Mouse (Mus musculus) mouse trophoblast stem cell (cell line): ENCODE data around the gene Olfr541.
"Not testable (repeated sequence)": the region's sequence is repeated elsewhere in the genome, so short reads cannot be mapped to it uniquely, and the experiment has no call there.

ENCODE experiments used
- in situ Hi-C, 2 experiments: fragments of 300-500 bp; cut with MseI, MboI; formaldehyde crosslinking; loops; 2 replicates in 1 of 2; 3 replicates in 1 of 2; pipeline ENCODE4 v1.15.1; 2025

Olfr541 gene

GRCm38 (mm10) chr7:140696967-140697366 lies at the start of gene Olfr541:
Gene Olfr541 (plus strand): TSS chr7:140697267.
- in situ Hi-C loops = no loop called here

DNA sequence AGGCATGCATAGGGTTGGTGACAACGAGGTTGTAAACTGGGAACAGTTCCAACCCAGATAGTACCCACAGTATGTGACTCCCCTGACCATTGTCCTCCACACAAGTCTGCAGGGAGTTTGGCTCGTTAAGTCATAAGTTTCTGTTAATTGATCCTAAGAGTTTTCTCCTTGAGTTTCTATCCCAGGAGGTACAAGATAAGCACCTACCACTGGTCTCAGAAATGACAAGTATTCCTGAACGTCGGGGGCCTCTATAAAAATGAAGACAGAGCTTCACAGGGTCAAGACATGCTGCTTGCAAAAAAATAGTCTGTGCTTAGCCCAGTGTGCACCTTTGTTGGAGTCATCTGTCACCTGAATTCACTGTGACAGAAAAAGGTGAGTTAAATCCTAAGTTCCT lies 37.4 kb upstream of the Olfr541 start, which contains the start of gene Olfr539:
Olfr539 (plus strand) TSS at position 301 of the 400 bp plus-strand sequence.
- in situ Hi-C loops = loop anchor here in 1 of 2 experiments (5.0 kb wide), 1 partner anchor 33 kb away; no protein-coding TSS in a partner anchor

GRCm38 (mm10) chr7:140670693-140671092 lies 26.4 kb upstream of the Olfr541 start:
- in situ Hi-C loops = not testable (repeated sequence)

DNA sequence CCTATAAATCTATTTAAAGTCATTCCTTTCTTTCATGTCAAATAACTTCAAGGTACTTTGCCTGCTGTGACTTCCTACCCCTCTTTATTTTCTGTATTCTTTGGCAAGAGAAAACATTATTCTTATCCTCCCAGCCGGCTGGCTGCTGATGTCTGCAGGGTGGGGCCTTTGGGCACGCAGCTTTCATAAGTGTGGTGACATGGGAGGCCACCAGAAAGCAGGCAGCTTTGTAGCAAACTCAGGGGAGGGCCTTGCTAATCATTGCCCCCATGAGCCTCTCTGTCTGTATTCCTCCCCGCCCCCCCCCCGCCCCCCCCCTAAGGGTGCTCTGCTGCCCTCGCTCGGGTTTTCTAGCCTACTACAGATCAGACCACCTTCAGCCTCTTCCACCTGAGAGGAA lies 21.2 kb upstream of the Olfr541 start:
- in situ Hi-C loops = no loop called here

- in situ Hi-C loops = not testable (repeated sequence)
These were observed 17.5 kb upstream of the Olfr541 start for GRCm38 (mm10) chr7:140679591-140679990.

- in situ Hi-C loops = no loop called here
These were observed 15.4 kb upstream of the Olfr541 start, which contains the start of gene Olfr45 for GRCm38 (mm10) chr7:140681651-140682050. Gene Olfr45 (plus strand): TSS chr7:140681951.

GRCm38 (mm10) chr7:140706348-140706747 lies 9.3 kb downstream of the Olfr541 start:
- in situ Hi-C loops = no loop called here

GRCm38 (mm10) chr7:140707536-140708284 lies 10.6 kb downstream of the Olfr541 start:
- in situ Hi-C loops = no loop called here

DNA sequence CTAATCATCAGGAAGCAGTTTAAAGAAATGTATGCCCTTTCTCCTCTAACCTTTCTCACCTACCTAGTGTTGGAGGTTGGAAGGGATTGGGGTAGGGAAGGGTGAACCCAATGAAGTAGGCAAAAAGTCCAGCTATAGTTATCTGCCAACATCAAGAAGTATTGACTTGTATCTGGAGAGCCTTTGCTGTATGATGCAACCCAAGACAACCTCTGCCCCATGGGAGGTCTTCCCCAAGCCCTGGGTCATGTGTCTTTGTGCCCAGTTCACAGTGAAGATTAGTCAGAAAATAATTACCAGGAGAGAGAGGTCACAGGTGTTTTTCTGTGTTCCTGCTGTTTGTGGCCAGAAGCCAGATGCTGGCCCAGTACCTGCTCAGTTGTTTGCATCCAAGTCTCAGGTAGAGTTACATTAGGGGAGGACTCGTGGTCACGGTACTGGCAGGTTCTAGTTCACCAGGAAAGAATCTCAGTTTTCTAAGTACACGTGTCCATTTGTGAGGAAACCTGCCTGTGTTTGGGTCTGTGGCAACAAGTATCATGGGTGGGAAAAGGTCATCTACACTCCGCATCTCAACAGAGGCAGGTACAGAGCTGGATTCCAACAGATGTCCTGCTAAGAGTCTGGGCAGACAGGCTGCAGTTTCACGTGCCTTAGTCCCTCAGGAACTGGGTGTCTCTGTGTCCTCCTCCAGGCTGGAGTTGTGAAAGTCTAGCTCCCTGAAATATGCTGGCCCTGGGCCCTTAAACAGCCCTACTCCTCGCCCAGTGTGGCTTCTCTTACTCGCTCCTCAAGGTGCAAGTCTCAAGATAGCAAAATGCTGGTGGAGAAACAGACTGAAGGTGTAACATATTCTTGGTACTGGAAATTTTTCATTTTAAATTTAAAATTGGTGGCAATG lies 20.3 kb downstream of the Olfr541 start:
- in situ Hi-C loops = no loop called here

GRCm38 (mm10) chr7:140721095-140721494 lies 24.0 kb downstream of the Olfr541 start:
- in situ Hi-C loops = no loop called here

GRCm38 (mm10) chr7:140725558-140725957 lies 28.5 kb downstream of the Olfr541 start:
- in situ Hi-C loops = no loop called here

- in situ Hi-C loops = no loop called here
These were observed 36.1 kb downstream of the Olfr541 start for GRCm38 (mm10) chr7:140733162-140733561.

DNA sequence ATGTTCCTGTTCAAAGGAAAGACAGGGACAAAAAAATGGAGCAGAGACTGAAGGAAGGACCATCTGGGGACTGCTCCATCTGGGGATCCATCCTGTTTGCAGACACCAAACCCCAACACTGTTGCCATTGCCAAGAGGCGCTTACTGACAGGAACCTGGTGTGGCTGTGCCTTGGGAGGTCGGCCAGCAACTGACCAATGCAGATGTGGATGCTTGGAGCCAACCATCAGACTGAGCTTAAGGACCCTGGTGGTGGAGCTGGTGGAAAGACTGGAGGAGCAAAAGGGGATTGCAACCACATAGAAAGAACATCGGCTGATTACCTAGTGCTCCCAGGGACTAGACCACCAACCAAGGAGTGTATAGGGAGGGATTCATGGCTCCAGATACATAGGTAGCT lies 50.3 kb downstream of the Olfr541 start:
- in situ Hi-C loops = no loop called here

DNA sequence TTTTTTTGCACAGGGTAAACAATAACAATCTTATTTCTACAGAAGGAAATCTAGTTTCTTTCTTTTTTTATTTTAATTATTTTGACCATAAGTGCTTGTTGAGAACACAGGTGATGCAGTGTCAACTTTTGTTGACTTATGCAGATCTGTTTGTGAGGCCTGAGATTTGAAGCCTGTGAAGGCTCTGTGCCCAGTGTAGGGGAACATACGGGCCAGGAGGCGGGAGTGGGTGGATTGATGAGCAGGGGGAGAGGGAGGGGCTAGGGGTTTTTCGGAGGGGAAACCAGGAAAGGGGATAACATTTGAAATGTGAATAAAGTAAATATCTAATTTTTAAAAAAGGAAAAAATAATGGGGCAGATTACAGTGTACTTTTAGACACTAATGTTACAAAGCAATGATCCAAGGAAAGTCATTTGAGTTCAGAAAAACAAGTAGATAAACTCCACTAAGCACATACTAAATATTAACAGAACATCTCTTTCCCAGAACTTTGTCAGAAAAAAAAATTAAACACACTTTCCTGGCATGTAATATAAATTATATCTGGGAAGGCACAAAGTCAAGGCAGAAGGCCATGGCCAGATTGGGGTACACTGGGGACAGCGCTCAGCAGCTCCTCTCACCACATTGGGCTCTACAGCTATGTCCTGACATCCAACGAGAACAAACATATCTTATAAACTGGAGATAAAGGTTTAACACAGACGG lies 51.2 kb downstream of the Olfr541 start:
- in situ Hi-C loops = no loop called here

GRCm38 (mm10) chr7:140748827-140749160 lies 51.7 kb downstream of the Olfr541 start:
- in situ Hi-C loops = no loop called here

DNA sequence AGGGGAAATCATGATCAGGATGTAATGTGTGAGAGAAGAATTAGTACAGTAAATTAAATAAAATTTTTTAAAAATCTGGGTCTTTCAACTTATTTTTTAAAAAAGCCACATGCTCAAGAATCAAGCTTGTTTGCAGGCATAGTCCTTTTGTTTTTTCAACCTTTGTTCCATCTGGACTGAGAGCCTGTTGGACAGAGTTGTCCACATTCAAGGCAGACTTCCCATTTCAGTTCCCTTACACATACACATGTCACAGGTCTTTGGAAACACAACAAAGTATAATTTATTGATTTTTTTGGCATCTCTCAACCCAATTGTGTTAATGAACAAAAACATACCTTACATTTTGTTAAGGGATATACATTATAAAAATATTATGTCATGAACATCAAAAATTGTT lies 57.5 kb downstream of the Olfr541 start:
- in situ Hi-C loops = no loop called here
